Mouse (Mus musculus): Measurements from ENCODE around the gene Skint11. TPM values are rescaled to one million over a fixed set of nuclear protein-coding genes. Genes with fewer than 3 reads are reported as not detected.
"Not testable (repeated sequence)": the region's sequence is repeated elsewhere in the genome, so short reads cannot be mapped to it uniquely, and the experiment has no call there.

Gene Skint11
- not detected in 2 replicates for polyA plus RNA-seq (2016; fragmentation: Nextera tagmentation; extraction: Ambion mirVana)

DNA sequence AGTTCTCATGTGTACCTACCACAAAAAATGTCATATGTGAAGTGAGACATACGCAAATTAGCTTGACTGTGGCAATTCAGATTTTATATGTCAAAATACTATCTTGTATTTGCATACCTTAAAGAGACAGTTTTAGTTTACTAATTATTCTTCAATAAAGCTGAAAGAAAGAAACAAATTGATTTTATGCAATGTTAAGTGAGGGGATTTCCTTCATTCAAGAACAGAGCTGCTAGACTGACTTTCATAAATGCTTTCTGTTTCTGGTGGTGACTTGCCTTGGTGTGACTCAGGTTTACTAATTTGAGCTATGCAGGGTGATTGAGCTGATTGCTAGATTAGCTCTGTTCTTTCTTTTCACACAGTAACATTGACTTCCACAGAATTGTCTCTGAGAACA, at the start of gene Skint11:
TSS of gene Skint11 (plus strand) at position 301 of the 400 bp plus-strand sequence.
- Histone ChIP-seq H3K9me3 (replicated peaks) (peaks cover 8% of the 10 kb centered on the region; the same call in 1 of the 2 replicates), H3K27ac (ENCODE audit: poor library complexity, severe bottlenecking) (no peak within 1 kb of the TSS), H3K9ac (no peak within 1 kb of the TSS), H3K27me3 (replicated peaks) (no peaks in the 10 kb centered on the region), H3K4me3 (no peak within 1 kb of the TSS), H3K4me2 (no peak within 1 kb of the TSS), H3K36me3 (no peaks in the 10 kb centered on the region), H3K4me1 (replicated peaks) (no peaks in the 10 kb centered on the region)
- WGBS: 79% methylated on average over 1 of the region's 1 CpGs
- ATAC-seq (ENCODE audit: insufficient number of reproducible peaks, low FRiP score): no peak

DNA sequence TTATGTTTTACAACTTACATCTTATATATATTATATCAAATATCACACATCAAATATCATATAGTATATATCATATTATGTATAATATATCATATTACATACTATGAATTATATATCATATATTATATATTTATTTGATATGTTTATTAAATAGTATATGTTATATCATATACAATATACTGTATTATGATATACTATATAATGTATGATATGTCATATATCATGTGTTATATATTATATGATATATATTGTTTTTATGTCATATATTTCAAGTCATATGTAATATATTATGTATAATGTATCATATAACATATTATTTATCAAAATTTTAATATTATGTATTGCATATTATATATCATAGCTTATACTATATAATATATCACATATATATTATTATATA, 2.0 kb upstream of the Skint11 start:
- no peak for ATAC-seq (ENCODE audit: insufficient number of reproducible peaks, low FRiP score)
- Histone ChIP-seq H3K9me3 (replicated peaks) (peaks cover 4% of the 10 kb centered on the region; the same call in 1 of the 2 replicates), H3K36me3 (no peaks in the 10 kb centered on the region), H3K27me3 (replicated peaks) (no peaks in the 10 kb centered on the region), H3K4me2 (no peak overlapping the region), H3K4me1 (replicated peaks) (no peaks in the 10 kb centered on the region), H3K27ac (ENCODE audit: poor library complexity, severe bottlenecking) (no peak overlapping the region), H3K9ac (no peak overlapping the region), H3K4me3 (no peak overlapping the region)

DNA sequence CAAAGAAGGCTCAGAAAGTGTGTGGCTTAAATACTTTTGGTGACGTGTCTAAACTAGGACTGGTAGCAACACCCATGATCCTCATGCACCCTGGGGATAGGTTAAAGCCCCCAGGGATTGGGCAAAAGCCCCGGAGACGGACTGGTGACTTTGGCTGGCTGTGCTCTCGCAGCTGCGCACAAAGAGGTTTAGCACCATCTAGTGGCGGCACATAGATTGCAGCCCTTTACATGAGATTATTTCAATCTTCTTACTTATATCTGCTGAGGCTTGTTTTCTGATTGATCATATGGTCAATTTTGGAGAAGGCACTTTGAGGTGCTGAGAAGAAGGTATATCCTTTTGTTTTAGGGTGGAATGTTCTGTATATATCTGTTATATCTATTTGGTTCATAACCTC, 9.7 kb downstream of the Skint11 start:
- not testable (repeated sequence) for H3K4me3 ChIP-seq; H3K27ac ChIP-seq (ENCODE audit: poor library complexity, severe bottlenecking); ATAC-seq (ENCODE audit: insufficient number of reproducible peaks, low FRiP score); H3K4me1 ChIP-seq (replicated peaks); H3K4me2 ChIP-seq; H3K36me3 ChIP-seq; H3K27me3 ChIP-seq (replicated peaks); H3K9me3 ChIP-seq (replicated peaks); H3K9ac ChIP-seq
- WGBS: 12% methylated on average over 6 of the region's 6 CpGs

DNA sequence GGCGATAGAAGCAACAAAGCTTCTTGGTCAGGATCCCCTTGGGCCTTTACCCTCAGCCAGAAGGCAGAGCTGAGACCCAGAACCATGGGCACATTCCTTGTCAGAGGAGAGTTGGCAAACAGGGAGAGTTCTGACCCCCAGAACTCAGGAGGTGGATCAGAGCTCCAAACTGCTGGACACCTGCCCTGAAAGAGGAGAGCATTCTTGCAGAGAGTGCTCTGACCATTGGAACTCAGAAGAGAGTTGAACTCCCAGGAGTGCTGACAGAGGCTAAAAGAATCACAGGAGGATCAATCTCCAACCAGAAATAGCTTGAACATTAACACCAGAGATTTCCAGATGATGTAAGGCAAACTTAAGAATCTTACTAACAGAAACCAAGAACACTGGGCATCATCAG, 93.7 kb downstream of the Skint11 start:
- H3K27me3 ChIP-seq (replicated peaks); H3K4me3 ChIP-seq; H3K4me1 ChIP-seq (replicated peaks); H3K4me2 ChIP-seq; H3K9ac ChIP-seq; H3K9me3 ChIP-seq (replicated peaks); H3K36me3 ChIP-seq; ATAC-seq (ENCODE audit: insufficient number of reproducible peaks, low FRiP score); H3K27ac ChIP-seq (ENCODE audit: poor library complexity, severe bottlenecking): not testable (repeated sequence)
- 44% methylated on average over 1 of the region's 1 CpGs for WGBS

Other genes with a start within 250 kb of the Skint11 start
- not detected in 2 replicates for gene Skint5, start 163.9 kb upstream of the Skint11 start, polyA plus RNA-seq (2016; fragmentation: Nextera tagmentation; extraction: Ambion mirVana)
- gene Trabd2b, start 243.3 kb downstream of the Skint11 start, polyA plus RNA-seq (2016; fragmentation: Nextera tagmentation; extraction: Ambion mirVana): 1.1 and 1.5 TPM in 2 replicates